In genomic region chr17:29528568-29529187, GRCm38 (mm10) we compare ENCODE assay signal across 11 mouse cellular contexts. TPM values are rescaled to one million over a fixed set of nuclear protein-coding genes. Genes with fewer than 3 reads are reported as not detected.
DNase-seq lines count a peak whose midpoint lies in the region.
"Had no signal": no experiment of that assay in that cellular context is flagged by ENCODE, and none has a peak within 500 bp of the region (broad histone marks: within the 10 kb centered on the region; RNA-seq: fewer than 3 reads in every experiment).

No protein-coding gene starts in this region.

- no peaks in the 10 kb centered on the region for H3K27me3 ChIP-seq in heart, embryonic 10.5 days (ENCODE audit: insufficient read depth, poor library complexity, severe bottlenecking)
- no peaks in the 10 kb centered on the region for H3K27me3 ChIP-seq in splenic B cell, adult 2 months (ENCODE audit: control insufficient read depth, insufficient read depth, low read length, poor library complexity, severe bottlenecking)
- H3K27me3 ChIP-seq in limb, embryonic 10.5 days (ENCODE audit: low read depth, poor library complexity, severe bottlenecking), result no peaks in the 10 kb centered on the region
- H3K27me3 ChIP-seq: limb, embryonic 12.5 days had no signal

- 0 out of 2 replicates have a peak, but pooled peaks cover 7% of the 10 kb centered on the region for H3K4me1 ChIP-seq in heart, embryonic 10.5 days
- no peaks in the 10 kb centered on the region for H3K4me1 ChIP-seq in limb, embryonic 10.5 days
- H3K4me1 ChIP-seq: limb, embryonic 12.5 days had no signal

- no peak overlapping the region for H3K27ac ChIP-seq in heart, embryonic 10.5 days
- H3K27ac ChIP-seq in limb, embryonic 10.5 days, result no peak overlapping the region
- H3K27ac ChIP-seq: hindbrain, embryonic 10.5 days; limb, embryonic 12.5 days had no signal

- WGBS in heart, embryonic 10.5 days, result 84% methylated on average over 8 of the region's 8 CpGs
- WGBS in limb, embryonic 10.5 days, result 93% methylated on average over 8 of the region's 8 CpGs

- peak; percentile 48 for DNase-seq in heart, postnatal 4 days
- no peak for DNase-seq in heart, embryonic 10.5 days (ENCODE audit: low spot score)
- peak; percentile 16 for DNase-seq in right cerebral cortex, postnatal 4 days
- no peak for DNase-seq in right cerebral cortex, postnatal 36 days (ENCODE audit: low spot score in 2 of 2)
- peak; percentile 15 for DNase-seq in T-cell, adult 2 months (ENCODE audit: low spot score)
- DNase-seq in splenic B cell, adult 2 months (ENCODE audit: low read depth, low spot score), result peak; percentile 51
- no peak for DNase-seq in limb, embryonic 10.5 days (ENCODE audit: low spot score)
- DNase-seq in layer of hippocampus, adult 9-10 months (ENCODE audit: low spot score), result no peak

- peaks cover 3% of the 10 kb centered on the region; the same call in 1 of the 2 replicates for H3K9me3 ChIP-seq in heart, embryonic 10.5 days
- H3K9me3 ChIP-seq in limb, embryonic 10.5 days (replicated peaks), result no peaks in the 10 kb centered on the region
- H3K9me3 ChIP-seq: hindbrain, embryonic 10.5 days had no signal

- no peaks in the 10 kb centered on the region for H3K36me3 ChIP-seq in heart, embryonic 10.5 days
- H3K36me3 ChIP-seq in splenic B cell, adult 2 months (ENCODE audit: control insufficient read depth, insufficient read depth, low read length, poor library complexity, severe bottlenecking), result no peaks in the 10 kb centered on the region
- H3K36me3 ChIP-seq in limb, embryonic 10.5 days, result no peaks in the 10 kb centered on the region
- H3K36me3 ChIP-seq: hindbrain, embryonic 10.5 days; limb, embryonic 12.5 days had no signal

- no peak overlapping the region for H3K4me3 ChIP-seq in heart, embryonic 10.5 days
- no peak overlapping the region for H3K4me3 ChIP-seq in limb, embryonic 10.5 days
- H3K4me3 ChIP-seq: hindbrain, embryonic 10.5 days; limb, embryonic 12.5 days had no signal

RNA-seq across cellular contexts. Expression of gene Gm17657, which starts 20.8 kb away (rescaled TPM):
- not detected for total RNA-seq in heart, postnatal 4 days (2021)
- not detected in 2 replicates for polyA plus RNA-seq in heart, embryonic 10.5 days (2016; fragmentation: Nextera tagmentation; extraction: Ambion mirVana)
- not detected in 2 replicates for polyA plus RNA-seq in limb, embryonic 10.5 days (2016; fragmentation: Nextera tagmentation; extraction: Ambion mirVana)
- polyA plus RNA-seq: hindbrain, embryonic 10.5 days; limb, embryonic 12.5 days; stomach, embryonic 14.5 days had no signal

RNA-seq across cellular contexts. Expression of gene Tbc1d22b, which starts 20.9 kb away (rescaled TPM):
- total RNA-seq in heart, postnatal 4 days (2021), result 10 to 100 TPM; 15.6 to 16.1 TPM
- polyA plus RNA-seq in heart, embryonic 10.5 days (2016; fragmentation: Nextera tagmentation; extraction: Ambion mirVana), result 13.6 and 14.4 TPM in 2 replicates
- polyA plus RNA-seq in limb, embryonic 10.5 days (2016; fragmentation: Nextera tagmentation; extraction: Ambion mirVana), result 20.9 and 22.4 TPM in 2 replicates

RNA-seq across cellular contexts. Expression of gene Tmem217, which starts 23.5 kb away (rescaled TPM):
- not detected for total RNA-seq in heart, postnatal 4 days (2021)
- polyA plus RNA-seq in heart, embryonic 10.5 days (2016; fragmentation: Nextera tagmentation; extraction: Ambion mirVana), result 1.3 and 1.5 TPM in 2 replicates
- 0.90 and 0.97 TPM in 2 replicates for polyA plus RNA-seq in limb, embryonic 10.5 days (2016; fragmentation: Nextera tagmentation; extraction: Ambion mirVana)

RNA-seq across cellular contexts. Expression of gene Pim1, which starts 38.1 kb away (rescaled TPM):
- 10 to 100 TPM; 74.0 to 77.0 TPM for total RNA-seq in heart, postnatal 4 days (2021)
- 28.7 and 31.4 TPM in 2 replicates for polyA plus RNA-seq in heart, embryonic 10.5 days (2016; fragmentation: Nextera tagmentation; extraction: Ambion mirVana)
- polyA plus RNA-seq in limb, embryonic 10.5 days (2016; fragmentation: Nextera tagmentation; extraction: Ambion mirVana), result 27.4 and 31.0 TPM in 2 replicates

Comparison
In these comparisons a context has a peak if more than half of its experiments do, and no peak if none do; other contexts are left out.
1. DNase-seq: peak in heart, postnatal 4 days (single experiment), right cerebral cortex, postnatal 4 days (single experiment), T-cell, adult 2 months (single experiment) and splenic B cell, adult 2 months (single experiment); none in heart, embryonic 10.5 days (single experiment), right cerebral cortex, postnatal 36 days (0 of 2), limb, embryonic 10.5 days (single experiment) and layer of hippocampus, adult 9-10 months (single experiment).